Mouse (Mus musculus) megakaryocyte, embryonic 14.5 days (primary cell): Measurements from ENCODE around the gene AC109138.7.

Experiments
- FLI1 ChIP-seq: IDR thresholded peaks from 2 replicates; pipeline ENCODE4 v1.6.1; 2012; ENCODE audit warnings: low read length, inconsistent platforms, mixed read lengths
- GATA1 ChIP-seq: IDR thresholded peaks from 3 replicates; pipeline ENCODE4 v1.6.1; 2012; ENCODE audit warnings: mixed read lengths, low read length, inconsistent platforms, borderline replicate concordance

DNA sequence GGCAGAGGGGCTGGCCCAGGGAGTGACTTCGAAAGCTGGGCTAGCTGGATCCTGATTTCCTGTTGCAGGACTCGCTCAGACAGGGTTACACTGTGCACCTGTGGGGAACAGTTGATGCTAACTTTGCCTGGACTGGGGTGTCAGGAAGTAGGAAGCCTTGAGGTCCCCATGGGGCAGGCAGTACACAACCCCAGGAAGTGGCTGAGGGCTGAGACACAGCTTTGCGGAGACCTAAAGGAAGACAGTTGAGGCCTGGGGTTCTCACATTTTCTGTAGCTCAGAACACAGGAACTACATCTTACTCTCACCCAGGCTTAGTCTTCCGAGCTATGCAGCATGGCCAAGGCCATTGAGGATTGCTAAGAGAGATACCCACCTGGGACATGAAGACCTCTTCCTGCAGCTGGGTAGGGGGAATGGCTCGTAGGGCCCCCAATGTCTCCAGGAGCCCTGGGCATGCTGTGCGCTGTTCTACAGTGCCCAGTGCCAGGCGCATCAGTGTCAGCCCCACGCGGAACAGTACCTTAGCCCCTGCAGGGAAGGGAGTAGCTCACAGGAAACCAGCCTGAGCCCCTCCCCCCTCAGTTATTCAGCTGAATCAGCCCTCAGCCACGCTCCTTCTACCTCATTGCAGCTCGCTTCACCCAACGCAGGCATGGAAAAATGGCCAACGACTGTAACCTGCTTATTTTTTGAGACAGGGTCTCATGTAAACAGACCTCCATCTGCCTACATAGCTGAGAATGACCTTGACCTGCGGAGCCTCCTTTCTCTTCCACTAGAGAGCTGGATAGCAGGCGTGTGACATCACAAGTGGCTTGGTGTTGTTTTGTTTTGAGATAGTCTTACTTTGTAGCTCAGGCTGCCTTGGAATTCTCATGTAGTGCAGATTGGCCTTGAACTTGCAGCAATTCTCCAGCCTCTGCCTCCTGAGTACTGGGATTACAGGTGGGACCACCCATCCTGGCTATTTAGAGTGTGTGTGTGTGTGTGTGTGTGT, 28.9 kb upstream of the AC109138.7 start:
- TF ChIP-seq FLI1 (no peak), GATA1 (no peak)
